Mouse (Mus musculus) layer of hippocampus, adult 2 months (tissue): ENCODE results near the gene Med27. TPM values are rescaled to one million over a fixed set of nuclear protein-coding genes. Genes with fewer than 3 reads are reported as not detected.
"Not testable (repeated sequence)": the region's sequence is repeated elsewhere in the genome, so short reads cannot be mapped to it uniquely, and the experiment has no call there.

Experiments used
- DNase-seq, 2 experiments: peaks; one replicate each; pipeline ENCODE4 v3.0.0; 2022; ENCODE audit warnings: low spot score in 2 of 2
- H3K27ac ChIP-seq: fragments of 200-600 bp; 2 replicates; pipeline ENCODE4 v1.8.1; 2022
- H3K4me3 ChIP-seq: fragments of 200-600 bp; 2 replicates; pipeline ENCODE4 v1.8.1; 2022; ENCODE audit warnings: mild to moderate bottlenecking
- CTCF ChIP-seq: fragments of 200-600 bp; conservative IDR thresholded peaks from 2 replicates; pipeline ENCODE4 v1.8.1; 2022; ENCODE audit warnings: antibody characterized with exemption, mild to moderate bottlenecking, moderate library complexity
- total RNA-seq, 2 experiments: library from RNA; stranded (reverse); gene quantifications; 2 replicates each; pipeline ENCODE4 v1.2.3; 2021

Gene Med27
- total RNA-seq, 2 experiments from 2014 or later: 45.3 to 45.5 TPM

GRCm38 (mm10) chr2:29523918-29524811, 177.5 kb downstream of the Med27 start:
- no peak for DNase-seq
- TF ChIP-seq CTCF: no peak
- H3K4me3 ChIP-seq: no peak overlapping the region
- no peak overlapping the region for H3K27ac ChIP-seq

- H3K4me3 ChIP-seq: no peak overlapping the region
- peak overlapping the region; percentile 32; the same call in 1 of the 2 replicates for H3K27ac ChIP-seq
Observed at GRCm38 (mm10) chr2:29525273-29525805, 178.7 kb downstream of the Med27 start.

GRCm38 (mm10) chr2:29526266-29526665, 179.6 kb downstream of the Med27 start:
- Histone ChIP-seq H3K4me3 (no peak overlapping the region), H3K27ac (peak overlapping the region; percentile 57; the same call in 1 of the 2 replicates)
- no peak for TF ChIP-seq CTCF
- DNase-seq: peak; percentile 65 to 68

More at GRCm38 (mm10) chr2:29525273-29525805, 178.7 kb downstream of the Med27 start:
- no peak for TF ChIP-seq CTCF
- no peak for DNase-seq

- H3K27ac ChIP-seq, DNase-seq, H3K4me3 ChIP-seq: not testable (repeated sequence)
Observed at GRCm38 (mm10) chr2:29527480-29527879, 180.9 kb downstream of the Med27 start.

GRCm38 (mm10) chr2:29528811-29529210, 182.2 kb downstream of the Med27 start:
- TF ChIP-seq CTCF: no peak
- no peak for DNase-seq
- H3K4me3 ChIP-seq: no peak overlapping the region
- H3K27ac ChIP-seq: no peak overlapping the region

- DNase-seq, H3K4me3 ChIP-seq, H3K27ac ChIP-seq: not testable (repeated sequence)
- TF ChIP-seq CTCF: peak; percentile 52
Observed at GRCm38 (mm10) chr2:29529788-29530187, 183.2 kb downstream of the Med27 start.

- DNase-seq: no peak
- Histone ChIP-seq H3K27ac (no peak overlapping the region), H3K4me3 (no peak overlapping the region)
- no peak for TF ChIP-seq CTCF
Observed at GRCm38 (mm10) chr2:29532173-29532572, 185.6 kb downstream of the Med27 start.

GRCm38 (mm10) chr2:29532921-29533320, 186.3 kb downstream of the Med27 start:
- Histone ChIP-seq H3K27ac (no peak overlapping the region), H3K4me3 (no peak overlapping the region)
- no peak for TF ChIP-seq CTCF
- no peak for DNase-seq

- Histone ChIP-seq H3K27ac (no peak overlapping the region), H3K4me3 (no peak overlapping the region)
- TF ChIP-seq CTCF: no peak
- DNase-seq: no peak
Observed at GRCm38 (mm10) chr2:29535566-29536244, 189.1 kb downstream of the Med27 start.

- Histone ChIP-seq H3K27ac (no peak overlapping the region), H3K4me3 (no peak overlapping the region)
- TF ChIP-seq CTCF: no peak
- DNase-seq: no peak
Observed at GRCm38 (mm10) chr2:29536481-29536880, 189.9 kb downstream of the Med27 start.

GRCm38 (mm10) chr2:29537334-29537733, 190.7 kb downstream of the Med27 start:
- H3K4me3 ChIP-seq: no peak overlapping the region
- no peak overlapping the region for H3K27ac ChIP-seq
- DNase-seq: no peak
- no peak for TF ChIP-seq CTCF

- Histone ChIP-seq H3K4me3 (peak overlapping the region; percentile 35), H3K27ac (no peak overlapping the region)
- DNase-seq: peak in 1 of 2 experiments; percentile 18
- no peak for TF ChIP-seq CTCF
Observed at GRCm38 (mm10) chr2:29542039-29542438, 195.4 kb downstream of the Med27 start.

GRCm38 (mm10) chr2:29546571-29546970, 200.0 kb downstream of the Med27 start:
- no peak for DNase-seq
- H3K4me3 ChIP-seq: no peak overlapping the region
- H3K27ac ChIP-seq: no peak overlapping the region
- no peak for TF ChIP-seq CTCF
